Mouse (Mus musculus) embryonic facial prominence, embryonic 15.5 days (tissue): ENCODE results near the gene Hat1. TPM values are rescaled to one million over a fixed set of nuclear protein-coding genes. Genes with fewer than 3 reads are reported as not detected.

Experiments
- ATAC-seq: fragments of 200-750 bp; cut with Nextera tagmentation; 2 replicates; pipeline ENCODE4 v1.8.0; 2017; ENCODE audit warnings: low read depth, moderate TSS enrichment; ENCODE audit not compliant: insufficient number of reproducible peaks, low FRiP score, low TSS enrichment
- H3K27ac ChIP-seq: fragments of 300-500 bp; sonication (generic); replicated peaks from 2 replicates; pipeline ENCODE4 v1.5.1; 2015; ENCODE audit warnings: mild to moderate bottlenecking, inconsistent platforms
- H3K27me3 ChIP-seq: fragments of 300-500 bp; sonication (generic); 2 replicates; pipeline ENCODE4 v1.6.1; 2015; ENCODE audit warnings: inconsistent platforms
- H3K36me3 ChIP-seq: fragments of 300-500 bp; sonication (generic); 2 replicates; pipeline ENCODE4 v1.6.1; 2015; ENCODE audit warnings: mild to moderate bottlenecking, inconsistent platforms
- H3K4me1 ChIP-seq: fragments of 300-500 bp; sonication (generic); 2 replicates; pipeline ENCODE4 v1.6.1; 2015; ENCODE audit warnings: inconsistent platforms
- H3K4me2 ChIP-seq: fragments of 300-500 bp; sonication (generic); replicated peaks from 2 replicates; pipeline ENCODE4 v1.6.1; 2015; ENCODE audit warnings: mild to moderate bottlenecking, inconsistent platforms
- H3K4me3 ChIP-seq: fragments of 300-500 bp; sonication (generic); replicated peaks from 2 replicates; pipeline ENCODE4 v1.5.1; 2015; ENCODE audit warnings: mild to moderate bottlenecking, inconsistent platforms
- H3K9ac ChIP-seq: fragments of 300-500 bp; sonication (generic); 2 replicates; pipeline ENCODE4 v1.6.1; 2015; ENCODE audit warnings: inconsistent platforms
- H3K9me3 ChIP-seq: fragments of 300-500 bp; sonication (generic); replicated peaks from 2 replicates; pipeline ENCODE4 v1.6.1; 2016; ENCODE audit warnings: inconsistent platforms
- WGBS: fragments of 180-500 bp; shearing (Covaris S2); methylation state at CpG from one replicate; pipeline ENCODE4 v1.1.7; 2015; 5-methylcytosine and 5-hydroxymethylcytosine counted together
- polyA plus RNA-seq: library from polyadenylated mRNA; unstranded; fragments of >200 nt; fragmentation: Nextera tagmentation; extraction: Ambion mirVana; gene quantifications from 2 replicates; pipeline ENCODE4 v1.2.1, GENCODE M21; 2015

Gene Hat1
- polyA plus RNA-seq, 1 experiment from 2014 or later, result 101 TPM

GRCm38 (mm10) chr2:71466861-71467450, 78.2 kb downstream of the Hat1 start:
- Histone ChIP-seq H3K4me3 (no peak overlapping the region), H3K4me1 (no peaks in the 10 kb centered on the region), H3K36me3 (no peaks in the 10 kb centered on the region), H3K27me3 (no peaks in the 10 kb centered on the region), H3K9ac (no peak overlapping the region), H3K4me2 (no peak overlapping the region), H3K27ac (no peak overlapping the region), H3K9me3 (no peaks in the 10 kb centered on the region)
- WGBS, result 60% methylated on average over 11 of the region's 11 CpGs
- ATAC-seq, result no peak

- 85% methylated on average over 6 of the region's 6 CpGs for WGBS
- Histone ChIP-seq H3K9ac (no peak overlapping the region), H3K4me1 (peaks cover 20% of the 10 kb centered on the region), H3K36me3 (no peaks in the 10 kb centered on the region), H3K9me3 (no peaks in the 10 kb centered on the region), H3K27ac (no peak overlapping the region), H3K27me3 (no peaks in the 10 kb centered on the region), H3K4me3 (no peak overlapping the region), H3K4me2 (no peak overlapping the region)
- no peak for ATAC-seq
Measured at GRCm38 (mm10) chr2:71471094-71471493, 82.3 kb downstream of the Hat1 start.

- ATAC-seq, result no peak; the same call in 1 of the 2 replicates
- Histone ChIP-seq H3K27ac (peak overlapping the region; percentile 58; the same call in 1 of the 2 replicates), H3K9me3 (no peaks in the 10 kb centered on the region), H3K9ac (no peak overlapping the region), H3K27me3 (no peaks in the 10 kb centered on the region), H3K36me3 (no peaks in the 10 kb centered on the region), H3K4me3 (no peak overlapping the region), H3K4me2 (no peak overlapping the region), H3K4me1 (peaks cover 20% of the 10 kb centered on the region)
- WGBS, result 14% methylated on average over 7 of the region's 7 CpGs
Measured at GRCm38 (mm10) chr2:71473830-71474229, 85.1 kb downstream of the Hat1 start.

- Histone ChIP-seq H3K4me3 (no peak overlapping the region), H3K4me1 (peaks cover 20% of the 10 kb centered on the region), H3K27ac (peak overlapping the region; percentile 58; the same call in 1 of the 2 replicates), H3K27me3 (no peaks in the 10 kb centered on the region), H3K4me2 (0 out of 2 replicates have a peak overlapping the region, but pooled peaks have one; percentile 10), H3K9ac (no peak overlapping the region), H3K9me3 (no peaks in the 10 kb centered on the region), H3K36me3 (no peaks in the 10 kb centered on the region)
- ATAC-seq, result no peak; the same call in 1 of the 2 replicates
- WGBS, result 13% methylated on average over 7 of the region's 7 CpGs
Measured at GRCm38 (mm10) chr2:71474345-71474744, 85.6 kb downstream of the Hat1 start.

- no peaks in the 10 kb centered on the region for H3K36me3 ChIP-seq
- no peaks in the 10 kb centered on the region for H3K27me3 ChIP-seq
- ATAC-seq, result no peak
- H3K9ac ChIP-seq, result no peak overlapping the region
- no peak overlapping the region for H3K4me3 ChIP-seq
- H3K27ac ChIP-seq, result peak overlapping the region; percentile 58
- 43% methylated on average over 10 of the region's 10 CpGs for WGBS
- no peaks in the 10 kb centered on the region for H3K9me3 ChIP-seq
- H3K4me1 ChIP-seq, result peaks cover 26% of the 10 kb centered on the region
- H3K4me2 ChIP-seq, result no peak overlapping the region
Measured at GRCm38 (mm10) chr2:71475311-71475710, 86.6 kb downstream of the Hat1 start.

GRCm38 (mm10) chr2:71475760-71476159, 87.0 kb downstream of the Hat1 start:
- no peak; the same call in 1 of the 2 replicates for ATAC-seq
- WGBS, result 39% methylated on average over 4 of the region's 4 CpGs

GRCm38 (mm10) chr2:71477787-71478186, 89.0 kb downstream of the Hat1 start:
- Histone ChIP-seq H3K4me1 (peaks cover 36% of the 10 kb centered on the region), H3K4me3 (no peak overlapping the region), H3K9ac (no peak overlapping the region), H3K36me3 (no peaks in the 10 kb centered on the region), H3K27me3 (no peaks in the 10 kb centered on the region), H3K4me2 (no peak overlapping the region), H3K27ac (no peak overlapping the region), H3K9me3 (no peaks in the 10 kb centered on the region)
- no peak for ATAC-seq

More at GRCm38 (mm10) chr2:71475760-71476159, 87.0 kb downstream of the Hat1 start:
- no peaks in the 10 kb centered on the region for H3K9me3 ChIP-seq
- no peaks in the 10 kb centered on the region for H3K36me3 ChIP-seq
- H3K9ac ChIP-seq, result no peak overlapping the region
- no peaks in the 10 kb centered on the region for H3K27me3 ChIP-seq
- H3K4me2 ChIP-seq, result no peak overlapping the region
- no peak overlapping the region for H3K4me3 ChIP-seq
- H3K27ac ChIP-seq, result peak overlapping the region; percentile 58
- H3K4me1 ChIP-seq, result peaks cover 26% of the 10 kb centered on the region

- Histone ChIP-seq H3K36me3 (no peaks in the 10 kb centered on the region), H3K9me3 (no peaks in the 10 kb centered on the region), H3K4me1 (peaks cover 33% of the 10 kb centered on the region), H3K27me3 (no peaks in the 10 kb centered on the region), H3K4me2 (no peak overlapping the region), H3K27ac (no peak overlapping the region), H3K4me3 (no peak overlapping the region), H3K9ac (no peak overlapping the region)
- no peak for ATAC-seq
- WGBS, result 13% methylated on average over 7 of the region's 7 CpGs
Measured at GRCm38 (mm10) chr2:71479917-71480316, 91.2 kb downstream of the Hat1 start.

GRCm38 (mm10) chr2:71481825-71482224, 93.1 kb downstream of the Hat1 start:
- Histone ChIP-seq H3K27me3 (no peaks in the 10 kb centered on the region), H3K36me3 (no peaks in the 10 kb centered on the region), H3K9ac (no peak overlapping the region), H3K4me3 (no peak overlapping the region), H3K4me1 (peaks cover 26% of the 10 kb centered on the region), H3K27ac (no peak overlapping the region), H3K9me3 (no peaks in the 10 kb centered on the region), H3K4me2 (no peak overlapping the region)
- no peak for ATAC-seq
- WGBS, result 56% methylated on average over 6 of the region's 6 CpGs

GRCm38 (mm10) chr2:71483046-71483716, 94.4 kb downstream of the Hat1 start:
- H3K9me3 ChIP-seq, result no peaks in the 10 kb centered on the region
- no peaks in the 10 kb centered on the region for H3K36me3 ChIP-seq
- H3K4me2 ChIP-seq, result no peak overlapping the region
- H3K4me1 ChIP-seq, result peaks cover 26% of the 10 kb centered on the region
- no peak for ATAC-seq
- H3K27me3 ChIP-seq, result no peaks in the 10 kb centered on the region
- 0 out of 2 replicates have a peak overlapping the region, but pooled peaks have one; percentile 18 for H3K27ac ChIP-seq
- WGBS, result 43% methylated on average over 10 of the region's 10 CpGs
- H3K9ac ChIP-seq, result no peak overlapping the region
- H3K4me3 ChIP-seq, result no peak overlapping the region

- WGBS, result 31% methylated on average over 5 of the region's 5 CpGs
- ATAC-seq, result no peak
- peaks cover 26% of the 10 kb centered on the region for H3K4me1 ChIP-seq
- no peaks in the 10 kb centered on the region for H3K27me3 ChIP-seq
- H3K9me3 ChIP-seq, result no peaks in the 10 kb centered on the region
- H3K36me3 ChIP-seq, result no peaks in the 10 kb centered on the region
- no peak overlapping the region for H3K9ac ChIP-seq
- no peak overlapping the region for H3K4me3 ChIP-seq
- H3K27ac ChIP-seq, result 0 out of 2 replicates have a peak overlapping the region, but pooled peaks have one; percentile 18
- no peak overlapping the region for H3K4me2 ChIP-seq
Measured at GRCm38 (mm10) chr2:71483717-71484066, 94.9 kb downstream of the Hat1 start.
